Mouse (Mus musculus) right cerebral cortex, adult 18-20 months (tissue): ENCODE data around the gene B4galt2.
A peak's percentile ranks its signal among the peaks of the same experiment; 100 is the strongest.

Source experiments
- DNase-seq: peaks from one replicate; pipeline ENCODE4 v3.0.0; 2022; ENCODE audit warnings: mixed read lengths

Gene B4galt2

DNA sequence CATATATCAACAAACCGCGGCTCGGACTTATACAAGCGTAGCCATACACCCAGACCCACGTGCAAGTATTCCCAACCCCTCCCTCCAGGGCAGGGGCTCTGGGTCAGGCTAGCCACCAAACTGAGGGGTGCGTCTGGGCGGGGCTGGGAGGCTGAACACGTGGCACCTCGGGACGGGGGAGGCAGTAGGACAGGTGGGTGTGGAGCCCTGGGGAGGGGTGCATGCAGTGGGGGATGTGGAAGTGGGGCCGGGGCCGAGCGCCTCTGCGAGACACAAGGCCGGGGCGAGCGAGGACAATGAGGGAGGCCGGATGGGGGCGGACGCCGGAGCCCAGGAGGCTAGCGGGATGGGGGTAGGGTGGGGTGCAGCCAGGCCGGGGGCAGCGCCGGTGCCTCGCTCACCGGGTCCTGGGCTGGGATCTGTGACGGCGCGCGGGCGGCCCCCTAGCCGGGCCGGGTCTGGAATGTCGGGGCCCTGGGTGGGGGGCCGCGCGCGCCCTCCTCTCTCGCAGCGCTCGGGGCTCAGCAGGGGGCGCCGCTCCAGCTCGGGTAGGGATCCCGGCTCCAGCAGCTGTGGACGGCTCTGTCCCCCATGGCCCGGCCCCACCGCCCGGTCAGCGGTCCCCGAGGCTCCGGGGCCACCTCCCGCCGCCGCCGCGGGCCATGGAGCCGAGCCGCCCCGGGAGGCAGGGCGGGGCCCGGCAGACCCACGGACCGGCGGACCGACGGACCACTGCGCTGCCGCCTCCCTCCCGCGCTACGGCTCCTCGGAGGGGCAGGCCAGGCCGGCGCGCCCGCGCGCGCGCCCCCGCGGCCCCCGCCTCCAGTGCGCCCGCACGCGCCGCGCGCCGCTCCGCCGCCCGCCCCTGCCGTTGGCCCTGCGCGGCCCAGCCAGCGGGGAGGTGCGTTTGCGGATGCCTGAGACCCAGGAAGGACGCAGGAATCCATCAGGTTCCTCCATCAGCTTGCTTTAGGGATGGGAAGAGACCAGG, at the start of gene B4galt2:
Gene B4galt2, minus strand, starts transcription at position 787 of the 991 bp plus-strand sequence.
- DNase-seq: peak; percentile 70

DNA sequence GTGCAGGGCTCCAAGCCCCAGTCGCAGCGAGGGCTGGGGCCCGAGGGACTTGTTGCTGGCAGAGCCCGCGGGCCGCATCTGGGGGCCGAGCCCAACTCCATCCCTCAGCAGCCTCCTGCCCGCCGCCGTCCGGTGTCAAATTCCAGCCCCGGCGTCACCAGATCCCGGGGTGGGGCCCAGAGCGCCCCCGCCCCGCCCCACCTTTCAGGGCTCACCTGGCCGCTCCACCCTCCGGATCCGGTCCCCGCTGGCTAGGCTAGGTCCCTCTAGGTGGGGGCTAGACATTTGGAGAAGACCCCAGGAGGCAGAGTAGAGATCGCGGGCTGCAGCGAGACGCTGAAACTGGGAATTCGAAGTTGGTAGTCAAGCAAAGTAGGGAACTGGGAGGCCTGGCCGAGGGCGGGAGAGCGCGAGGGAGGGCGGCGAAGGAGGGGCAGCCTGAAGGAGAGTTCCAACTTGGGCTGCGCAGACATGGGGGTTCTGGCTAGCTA, 46.1 kb upstream of the B4galt2 start, which contains the start of gene Artn:
Gene Artn, minus strand, starts transcription at position 373 of the 491 bp plus-strand sequence.
- no peak for DNase-seq

DNA sequence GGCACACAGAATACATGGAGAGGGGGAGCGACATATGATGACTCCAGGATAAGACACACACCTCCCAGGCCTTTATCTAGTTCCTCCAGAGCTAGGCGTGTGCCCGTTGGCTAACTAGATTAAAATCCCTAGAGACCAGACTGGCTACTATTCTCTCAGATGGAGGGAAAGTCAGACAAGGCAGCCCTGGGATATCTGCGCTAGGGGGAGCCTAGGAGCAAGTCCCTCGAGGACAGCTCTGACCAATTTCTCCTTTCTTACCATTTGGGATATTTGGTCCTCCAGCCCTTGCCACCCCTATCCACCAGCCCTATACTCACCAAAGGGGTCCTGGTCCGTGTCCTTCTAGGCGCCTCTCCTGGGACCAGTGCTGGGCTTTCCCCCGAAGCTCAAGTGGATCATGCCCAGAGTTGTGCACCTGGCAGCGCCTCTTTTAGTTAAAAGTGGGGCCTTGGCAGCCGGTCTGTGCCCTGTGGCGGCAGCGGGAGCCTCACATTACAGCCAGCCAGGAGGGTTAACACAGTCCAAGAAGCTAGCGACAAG, 45.5 kb upstream of the B4galt2 start:
- DNase-seq: no peak

DNA sequence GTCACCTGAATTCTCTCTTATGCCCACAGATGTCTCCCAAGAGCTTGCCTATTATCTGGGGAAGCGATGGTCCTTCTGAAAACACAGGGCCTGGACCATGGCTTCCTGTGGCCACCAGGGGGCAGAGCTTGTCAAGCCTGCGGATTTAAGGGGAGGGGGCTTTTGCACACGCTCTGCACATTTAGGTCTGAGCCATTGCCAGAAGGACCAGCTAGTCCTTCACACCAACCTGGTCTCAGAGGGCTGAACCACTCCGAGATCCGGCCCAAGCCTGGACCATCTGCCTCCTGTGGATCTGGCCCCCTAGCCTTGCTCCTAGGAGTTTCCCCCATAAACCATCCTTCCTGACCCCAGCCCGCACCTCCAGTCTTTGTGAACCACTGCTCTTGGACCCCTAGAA, 44.9 kb upstream of the B4galt2 start:
- DNase-seq: no peak

DNA sequence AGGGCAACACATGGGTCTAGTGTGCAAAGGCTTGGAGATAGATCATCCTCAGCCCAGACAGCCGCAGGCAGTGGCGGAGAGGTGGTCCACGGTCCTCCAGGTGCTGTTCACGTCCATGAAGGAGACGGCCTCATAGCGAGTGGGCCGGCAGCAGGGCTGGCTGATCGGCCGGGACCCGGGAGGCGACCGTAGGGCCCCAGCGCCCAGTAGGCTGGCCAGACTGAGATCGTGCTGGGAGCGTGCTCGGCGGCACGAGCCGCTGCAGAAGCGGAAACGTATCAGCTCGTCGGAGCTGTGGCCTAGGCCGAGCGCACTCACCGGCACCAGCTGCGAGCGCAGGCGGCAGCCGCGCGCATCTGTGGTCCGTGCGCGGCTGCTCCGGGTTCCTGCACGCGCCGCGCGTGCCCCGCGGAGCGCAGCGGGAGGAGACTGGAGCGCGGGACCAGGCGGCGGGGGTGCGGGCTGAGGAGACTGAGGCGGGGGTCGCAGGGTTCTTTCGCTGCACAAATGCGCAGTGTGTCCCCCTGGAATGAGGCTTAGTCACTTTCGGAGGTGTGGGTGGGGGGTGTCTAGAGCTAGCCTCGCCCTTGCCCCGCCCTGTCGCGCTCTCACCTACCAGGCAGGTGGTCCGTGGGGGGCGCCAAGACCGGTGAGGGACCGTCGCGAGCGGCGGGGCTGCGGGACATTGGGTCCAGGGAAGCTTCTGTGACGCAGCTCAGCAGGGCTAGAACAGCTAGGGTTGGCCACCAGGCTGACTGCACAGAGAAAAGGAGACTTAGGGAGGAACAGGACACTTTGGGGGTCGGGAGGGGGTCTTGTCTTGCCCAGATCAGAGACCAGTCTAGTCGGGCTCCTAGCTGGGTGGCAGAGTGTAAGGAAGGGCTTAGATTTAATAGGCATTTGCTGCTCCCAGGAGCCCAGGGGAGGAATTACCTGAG, 43.5 kb upstream of the B4galt2 start:
- DNase-seq: peak; percentile 77

DNA sequence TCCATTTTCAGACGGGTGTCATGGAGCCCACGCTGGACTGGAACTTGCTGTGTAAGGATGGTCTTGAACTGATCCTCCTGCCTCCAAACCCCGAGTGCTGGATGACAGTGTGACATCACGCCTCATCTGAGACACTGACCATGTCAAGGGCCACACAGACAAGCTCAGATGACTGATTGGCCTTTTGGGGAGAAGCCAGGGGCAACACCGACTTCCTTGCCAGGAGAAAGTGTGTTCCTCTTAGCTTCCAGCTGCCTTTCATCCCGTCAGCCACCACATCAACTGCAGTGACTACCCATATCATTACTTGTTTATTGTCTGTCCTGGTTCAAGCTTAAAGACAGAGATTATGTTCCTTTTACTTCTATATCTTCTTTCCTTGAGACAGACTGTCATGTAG, 41.6 kb upstream of the B4galt2 start:
- DNase-seq: no peak

DNA sequence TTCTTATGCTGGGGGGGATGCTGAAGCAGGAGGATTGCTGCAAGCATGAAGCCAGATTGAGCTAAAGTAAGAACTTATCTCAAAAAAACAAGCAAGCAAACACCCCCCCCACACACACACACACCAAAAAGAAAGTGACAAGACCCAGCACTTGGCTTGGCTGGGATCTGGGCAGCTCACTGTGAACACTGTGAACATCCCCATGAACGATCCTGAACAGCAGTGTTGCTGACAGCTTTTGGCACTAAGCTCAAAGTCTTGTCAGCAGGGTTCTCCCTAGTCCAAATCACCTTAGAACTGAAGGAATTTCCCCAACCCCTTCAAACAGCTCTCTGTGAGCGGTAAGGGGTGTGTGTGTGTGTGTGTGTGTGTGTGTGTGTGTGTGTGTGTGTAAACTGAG, 40.2 kb upstream of the B4galt2 start:
- no peak for DNase-seq

DNA sequence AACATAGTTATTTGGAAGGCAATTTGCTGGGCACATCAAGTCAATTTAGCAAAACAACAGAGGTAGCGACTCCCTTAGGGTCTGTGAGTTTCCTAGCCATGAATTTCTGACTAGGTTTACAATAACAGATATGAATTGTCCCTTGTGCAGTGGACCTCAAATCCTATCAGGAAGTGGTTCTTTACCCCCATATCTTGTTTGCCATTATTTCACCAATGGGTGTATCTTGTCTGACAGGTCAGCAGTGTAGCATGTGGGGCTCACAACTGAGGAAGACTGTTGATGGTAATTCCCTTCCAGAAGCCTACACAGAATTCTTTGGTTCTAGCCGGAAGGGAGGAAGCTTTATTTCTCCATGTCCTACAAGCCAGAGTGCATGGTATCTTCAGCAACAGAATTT, 38.1 kb upstream of the B4galt2 start:
- no peak for DNase-seq

DNA sequence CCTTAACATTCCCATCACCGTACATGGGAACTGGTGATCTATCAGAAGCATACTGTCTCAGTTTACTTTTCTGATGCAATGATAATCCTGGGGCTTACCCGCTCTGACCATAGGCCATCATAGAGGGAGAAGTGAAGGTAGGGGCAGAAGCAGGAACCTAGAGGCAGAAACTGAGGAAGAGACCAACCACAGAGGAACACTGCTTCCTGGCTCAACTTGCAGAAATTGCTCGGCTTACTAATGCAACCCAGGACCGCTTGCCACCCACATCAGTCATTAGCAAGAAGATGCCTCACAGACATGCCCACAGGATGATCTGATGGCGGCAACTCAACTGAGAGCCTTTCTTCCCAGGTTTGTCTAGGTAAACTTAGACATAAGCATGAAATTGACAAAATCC, 35.5 kb upstream of the B4galt2 start:
- no peak for DNase-seq

DNA sequence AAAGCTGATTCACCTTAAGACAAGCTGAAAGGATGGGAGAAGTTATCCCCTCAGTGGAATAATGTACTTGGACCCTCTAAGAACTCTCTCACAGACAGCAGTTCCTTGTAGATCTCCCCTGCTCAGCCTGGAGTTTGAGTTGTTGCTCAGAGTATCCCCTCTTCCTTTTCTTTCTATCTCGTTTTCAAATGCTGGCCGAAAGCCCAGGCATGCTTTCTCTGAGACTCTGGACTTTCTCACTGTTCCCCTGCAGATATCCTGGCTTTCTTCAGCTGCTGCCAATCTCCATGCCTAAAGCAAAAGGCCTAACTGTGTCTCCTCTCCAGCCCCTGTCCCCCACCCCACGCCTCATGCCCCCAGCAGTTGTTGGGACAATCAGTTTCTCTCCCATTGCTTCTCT, 35.0 kb upstream of the B4galt2 start:
- no peak for DNase-seq

DNA sequence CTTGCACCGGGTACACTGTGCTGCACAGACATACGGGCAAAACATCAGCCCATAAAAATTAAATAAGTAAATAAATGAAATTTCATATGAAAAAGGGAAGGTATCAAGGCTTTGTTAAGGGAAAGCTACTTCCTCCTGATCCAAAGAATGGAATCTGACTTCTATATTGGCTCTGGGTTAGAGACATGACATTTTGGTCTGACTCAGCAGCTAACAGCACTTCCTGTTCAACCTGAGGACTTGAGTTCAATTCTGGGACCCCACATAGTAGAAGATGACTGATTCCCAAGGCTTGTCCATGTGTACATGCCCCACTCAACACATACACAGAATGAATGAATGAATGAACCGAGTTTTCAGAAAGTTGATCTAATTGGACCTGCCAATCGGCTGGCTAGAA, 34.6 kb upstream of the B4galt2 start:
- no peak for DNase-seq

DNA sequence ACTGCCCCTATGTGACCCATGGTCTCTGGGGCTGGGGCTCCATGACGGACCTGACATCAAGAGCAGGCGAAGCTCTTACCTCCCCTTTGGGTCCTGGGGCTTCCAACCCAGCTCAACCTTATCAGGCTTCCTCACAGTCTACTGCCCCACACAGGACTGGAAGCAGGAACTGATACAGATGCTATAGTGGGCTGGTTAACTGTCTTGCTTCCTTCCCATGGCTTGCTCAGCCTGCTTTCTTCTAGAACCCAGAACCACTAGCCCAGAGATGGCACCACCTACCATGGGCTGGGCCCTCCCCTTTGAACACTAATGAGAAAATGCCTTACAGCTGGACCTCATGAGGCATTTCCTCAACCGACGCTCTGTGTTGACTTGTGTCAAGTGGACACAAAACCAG, 34.1 kb upstream of the B4galt2 start:
- DNase-seq: no peak

DNA sequence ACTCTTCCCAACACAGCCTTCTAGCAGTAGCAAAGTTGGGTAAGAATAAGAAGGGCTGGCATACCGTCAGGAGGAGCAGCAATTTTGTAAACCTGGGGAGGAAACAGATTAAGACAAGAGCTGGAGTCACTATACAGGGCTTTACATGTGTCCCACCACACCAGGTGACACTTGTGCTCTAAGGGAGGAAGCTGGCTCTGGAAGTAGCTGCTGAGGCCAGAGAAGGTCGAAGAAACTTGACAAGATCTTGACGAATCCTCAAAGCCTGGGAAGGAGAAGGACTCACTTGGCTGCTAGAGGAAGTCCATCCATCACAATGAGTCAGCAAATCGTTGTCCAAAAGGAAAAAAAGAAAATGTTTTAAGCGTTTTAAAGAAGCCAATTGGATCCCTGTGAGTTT, 33.1 kb upstream of the B4galt2 start:
- no peak for DNase-seq

DNA sequence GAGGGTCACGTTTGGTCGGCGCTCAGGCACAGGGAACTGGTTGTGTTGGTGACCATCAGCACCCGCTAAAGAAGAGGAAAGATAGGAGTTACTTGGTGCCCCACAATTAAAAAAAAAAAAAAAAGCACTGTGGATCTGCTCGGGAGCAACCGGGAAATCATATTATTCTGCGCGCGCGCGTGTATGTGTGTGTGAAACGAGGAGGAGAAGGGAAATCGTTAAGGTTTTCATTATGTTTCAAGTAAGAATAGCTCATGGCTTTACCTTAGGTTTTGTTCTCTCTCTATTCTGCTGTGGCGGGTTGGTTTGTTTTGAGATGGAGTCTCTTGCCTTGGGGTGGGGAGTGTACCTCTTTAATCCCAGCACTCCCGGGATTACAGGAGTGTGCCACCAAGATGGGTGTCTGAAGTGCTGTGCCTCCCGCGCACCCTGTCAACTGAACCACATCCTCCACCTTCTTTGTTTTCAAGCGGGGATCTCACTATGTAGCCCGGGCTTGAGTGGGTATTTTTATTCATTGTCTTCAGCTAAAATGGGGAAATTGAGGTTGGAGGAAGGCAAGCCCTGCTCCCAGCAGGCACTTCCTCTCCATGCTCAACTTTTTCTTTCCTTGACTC, 32.3 kb upstream of the B4galt2 start:
- DNase-seq: no peak

DNA sequence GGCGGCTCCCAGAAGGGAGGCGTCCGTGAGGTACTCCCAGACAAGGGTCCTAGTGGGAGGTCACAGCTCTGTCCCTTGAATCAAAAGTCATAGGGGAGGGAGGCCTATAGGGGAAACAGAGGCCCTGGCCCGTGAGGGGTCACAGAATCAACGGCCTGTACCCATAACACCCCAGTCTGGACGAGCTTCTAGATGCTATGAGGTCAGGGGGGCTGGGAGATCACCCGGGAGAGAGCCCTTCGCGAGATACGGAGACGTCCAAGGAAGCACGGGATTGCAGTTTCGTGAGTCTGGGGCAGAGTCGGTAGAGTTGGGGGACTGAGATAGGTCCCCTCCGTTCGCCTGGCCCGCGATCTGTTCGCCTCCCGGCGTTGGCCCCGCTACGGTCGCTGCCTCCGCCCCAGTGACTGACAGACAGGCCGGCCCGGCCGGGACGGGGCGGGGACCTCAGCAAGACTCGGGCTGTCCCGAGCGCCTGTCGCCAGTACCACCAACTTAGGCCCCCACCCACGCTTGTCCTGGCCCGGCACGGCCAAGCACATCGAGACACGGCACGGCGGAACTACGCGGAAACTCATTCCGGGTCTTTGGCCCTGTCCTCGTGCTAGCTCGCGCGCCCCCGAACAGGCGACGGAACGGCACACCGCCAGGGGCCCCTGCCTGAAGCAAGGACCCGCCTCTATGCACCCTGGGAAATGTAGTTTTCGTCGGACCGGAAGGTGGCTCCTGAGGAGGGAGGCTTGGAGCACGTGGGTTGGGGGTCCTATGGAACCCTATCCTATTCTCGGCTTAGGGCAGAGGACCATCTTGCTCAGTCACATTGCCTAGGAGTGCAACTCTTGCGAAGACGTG, 31.5 kb upstream of the B4galt2 start, which contains the start of gene Ipo13:
Gene Ipo13, minus strand, starts transcription at position 409 of the 852 bp plus-strand sequence.
- DNase-seq: peak; percentile 92

DNA sequence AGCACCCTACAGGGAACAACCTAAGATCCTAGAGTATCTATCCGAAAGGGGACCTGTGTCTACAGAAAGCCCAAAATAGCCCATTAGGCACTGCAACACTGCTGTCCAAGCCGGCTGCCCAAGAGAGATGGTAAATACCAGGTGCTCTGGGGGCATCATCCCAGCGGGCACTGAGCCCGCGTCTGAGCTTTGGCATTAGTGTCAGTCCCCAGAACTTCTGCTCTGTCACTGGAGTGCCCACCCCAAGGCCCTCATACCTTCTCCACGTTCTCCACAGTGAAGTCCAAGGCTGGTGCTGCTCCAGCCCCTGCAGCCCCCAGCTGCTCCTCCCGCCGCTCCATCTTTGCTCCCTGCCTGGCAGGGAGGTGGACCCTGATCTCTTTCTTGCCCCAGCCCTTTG, 30.7 kb upstream of the B4galt2 start:
- DNase-seq: no peak

DNA sequence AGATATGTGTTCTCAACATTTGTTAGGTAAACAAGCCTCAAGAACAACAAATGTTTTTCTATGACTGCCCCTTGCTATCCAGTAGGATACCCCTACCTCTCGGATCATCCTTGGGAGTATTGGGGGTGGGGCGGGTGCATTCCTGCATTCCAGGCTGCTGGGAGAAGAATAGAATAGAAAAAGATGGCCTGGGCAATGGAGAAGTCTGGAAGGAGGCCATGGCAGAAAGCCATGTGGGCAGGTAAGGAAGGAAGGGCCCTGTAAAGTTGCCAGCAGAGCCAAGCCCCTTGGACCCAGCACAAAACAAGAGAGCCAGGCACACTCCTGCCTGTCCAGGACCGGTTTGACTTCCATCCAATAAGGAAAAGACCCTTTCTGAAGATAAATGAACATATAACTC, 30.1 kb upstream of the B4galt2 start:
- no peak for DNase-seq

DNA sequence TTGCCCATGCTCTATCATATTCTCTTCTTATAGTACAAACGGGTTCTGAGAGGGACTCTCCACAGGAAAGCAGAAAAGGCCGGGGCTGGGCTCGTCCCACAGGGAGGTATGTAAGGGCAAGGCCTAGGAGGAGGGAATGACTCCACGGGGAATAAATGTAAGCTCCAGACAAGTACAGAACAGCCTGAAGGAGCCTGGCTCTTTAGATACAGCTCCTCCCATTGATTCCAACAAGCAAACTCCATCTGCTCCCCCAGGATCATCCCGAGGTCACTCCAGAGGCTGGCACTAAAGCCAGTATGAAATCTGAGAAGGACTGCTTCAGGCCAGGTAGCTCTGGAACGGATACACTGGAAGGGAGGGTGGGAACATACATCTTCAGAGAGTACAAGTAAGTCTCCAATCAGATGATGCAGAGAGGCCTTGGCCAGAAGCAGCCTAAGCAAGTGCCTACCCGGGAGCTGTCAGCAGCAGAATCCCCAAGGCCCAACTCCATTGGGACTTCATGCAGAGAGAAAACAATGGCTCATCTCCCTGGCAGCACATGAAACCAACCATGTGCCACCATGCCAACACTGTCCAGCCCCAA, 29.5 kb upstream of the B4galt2 start:
- DNase-seq: no peak

DNA sequence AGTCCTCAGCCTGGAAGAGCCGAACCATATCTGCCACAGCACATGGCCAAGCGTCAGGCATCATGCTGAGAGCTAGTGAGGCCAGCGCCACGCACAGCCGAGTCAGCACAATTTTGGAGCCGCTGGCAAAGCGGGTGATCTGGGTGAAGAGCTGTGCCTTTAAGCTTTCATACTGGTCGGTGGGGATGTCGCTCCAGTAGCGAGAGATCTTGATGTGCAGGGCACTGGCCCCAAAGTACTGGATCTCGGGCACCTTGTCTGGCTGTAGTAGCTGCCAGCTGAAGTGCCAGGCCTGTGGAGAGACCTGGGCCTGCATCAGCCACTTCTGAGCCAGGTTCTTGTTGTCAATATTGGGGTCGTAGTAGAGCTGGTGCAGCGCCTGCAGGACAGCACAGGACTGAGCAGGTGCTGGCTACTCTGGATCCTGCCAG, 28.9 kb upstream of the B4galt2 start:
- no peak for DNase-seq

DNA sequence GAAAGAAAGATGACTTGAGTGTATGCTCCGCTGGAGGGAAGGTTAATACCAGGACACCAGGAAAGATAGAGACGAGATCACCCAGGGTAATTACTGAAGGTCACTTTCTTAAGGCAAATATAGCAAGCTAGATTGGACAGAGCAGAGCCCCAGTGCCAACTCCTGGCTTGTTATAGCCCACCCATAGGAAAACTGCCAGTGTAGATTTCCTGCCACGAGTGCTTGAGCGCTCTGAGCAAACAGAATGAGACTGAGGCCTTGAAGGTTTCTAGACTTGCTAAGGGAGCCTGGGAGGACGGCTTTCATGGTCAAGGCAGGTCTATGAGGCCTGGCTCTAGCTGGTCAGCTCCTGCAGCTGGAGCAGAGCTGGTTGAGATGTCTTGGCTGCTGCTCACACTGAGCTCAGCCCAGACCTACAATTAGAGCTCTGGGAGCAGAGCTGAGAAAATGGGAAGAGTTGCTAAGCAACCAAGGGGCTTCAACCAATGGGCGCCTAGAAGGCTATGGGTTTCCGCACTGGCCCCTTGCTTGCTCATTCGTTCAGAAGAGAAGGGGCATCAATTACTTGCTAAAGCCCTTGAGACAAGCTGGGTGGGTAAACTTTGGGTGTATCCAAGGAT, 25.7 kb upstream of the B4galt2 start:
- DNase-seq: no peak

DNA sequence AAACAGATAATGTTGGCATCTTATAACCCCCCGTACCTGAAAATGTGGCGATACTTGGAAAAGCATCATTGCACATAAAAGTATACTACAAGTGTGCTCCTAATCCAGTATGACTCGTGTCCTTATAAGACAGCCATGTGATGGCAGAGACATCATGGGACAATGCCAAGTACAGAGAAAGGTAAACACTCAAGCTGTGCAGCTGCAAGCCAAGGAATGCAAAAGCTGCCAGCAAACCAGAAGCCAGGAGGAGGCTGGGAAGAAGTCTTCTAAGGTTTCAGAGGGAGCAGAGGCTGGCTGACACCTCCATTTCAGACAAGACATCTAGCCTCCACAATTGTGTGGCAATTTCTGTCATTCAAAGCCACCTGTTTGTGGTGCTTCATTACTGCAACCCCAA, 22.9 kb upstream of the B4galt2 start:
- no peak for DNase-seq
